Mouse (Mus musculus) olfactory bulb, adult 2 months (tissue): Measurements from ENCODE around the gene Uox.

Experiments used
- CTCF ChIP-seq: fragments of 200-500 bp; IDR thresholded peaks from 2 replicates; pipeline ENCODE4 v1.5.1; 2012; ENCODE audit warnings: low read depth, mild to moderate bottlenecking, low read length, moderate library complexity; ENCODE audit not compliant: insufficient read depth
- POLR2A ChIP-seq: fragments of 200-500 bp; IDR thresholded peaks from 2 replicates; pipeline ENCODE4 v1.6.1; 2012; ENCODE audit warnings: mild to moderate bottlenecking, low read depth, low read length, moderate library complexity; ENCODE audit not compliant: insufficient read depth

GRCm38 (mm10) chr3:146625766-146626165 is 55.5 kb downstream of the Uox start:
- TF ChIP-seq CTCF (no peak), POLR2A (no peak)
